Mouse (Mus musculus): ENCODE results near the gene Gm9040. TPM values are rescaled to one million over a fixed set of nuclear protein-coding genes. Genes with fewer than 3 reads are reported as not detected.

Gm9040 gene
- polyA plus RNA-seq, 1 experiment, result not detected

Other genes starting within 250 kb of the Gm9040 start
- gene Mdm1, start 185.2 kb downstream of the Gm9040 start, polyA plus RNA-seq (2012; ENCODE audit: insufficient read depth, insufficient read length, missing spikeins), result 12.0 and 12.8 TPM in 2 replicates
- gene Il22, start 122.0 kb downstream of the Gm9040 start, polyA plus RNA-seq (2012; ENCODE audit: insufficient read depth, insufficient read length, missing spikeins), result not detected in 2 replicates
- gene Gm32717, start 86.2 kb downstream of the Gm9040 start, polyA plus RNA-seq (2012; ENCODE audit: insufficient read depth, insufficient read length, missing spikeins), result not detected in 2 replicates
- not detected in 2 replicates for gene Gm32802, start 68.3 kb downstream of the Gm9040 start, polyA plus RNA-seq (2012; ENCODE audit: insufficient read depth, insufficient read length, missing spikeins)
- not detected in 2 replicates for gene Iltifb, start 31.9 kb downstream of the Gm9040 start, polyA plus RNA-seq (2012; ENCODE audit: insufficient read depth, insufficient read length, missing spikeins)
- not detected in 2 replicates for gene Gm9044, start 5.4 kb upstream of the Gm9040 start, polyA plus RNA-seq (2012; ENCODE audit: insufficient read depth, insufficient read length, missing spikeins)
- 0.49 TPM in 1 of 2 replicates, not detected in the other for gene Gm9045, start 10.9 kb upstream of the Gm9040 start, polyA plus RNA-seq (2012; ENCODE audit: insufficient read depth, insufficient read length, missing spikeins)
- not detected in 2 replicates for gene Gm9046, start 16.3 kb upstream of the Gm9040 start, polyA plus RNA-seq (2012; ENCODE audit: insufficient read depth, insufficient read length, missing spikeins)
- not detected in 2 replicates for gene Gm9048, start 21.7 kb upstream of the Gm9040 start, polyA plus RNA-seq (2012; ENCODE audit: insufficient read depth, insufficient read length, missing spikeins)
- 0.49 TPM in 1 of 2 replicates, not detected in the other for gene Gm9049, start 27.1 kb upstream of the Gm9040 start, polyA plus RNA-seq (2012; ENCODE audit: insufficient read depth, insufficient read length, missing spikeins)
- not detected in 2 replicates for gene Ifng, start 114.1 kb upstream of the Gm9040 start, polyA plus RNA-seq (2012; ENCODE audit: insufficient read depth, insufficient read length, missing spikeins)